Mouse (Mus musculus) olfactory bulb, adult 2 months (tissue): ENCODE data around the gene Gdf15. TPM values are rescaled to one million over a fixed set of nuclear protein-coding genes. Genes with fewer than 3 reads are reported as not detected.

Source experiments
- H3K27ac ChIP-seq: fragments of 200-500 bp; 2 replicates; pipeline ENCODE4 v1.5.1; 2012; ENCODE audit warnings: low read depth, low read length; ENCODE audit not compliant: insufficient read depth
- H3K4me1 ChIP-seq: fragments of 200-500 bp; 2 replicates; pipeline ENCODE4 v1.6.1; 2012; ENCODE audit warnings: low read length; ENCODE audit not compliant: control insufficient read depth, insufficient read depth
- H3K4me3 ChIP-seq: fragments of 200-500 bp; 2 replicates; pipeline ENCODE4 v1.5.1; 2012; ENCODE audit warnings: mild to moderate bottlenecking, low read depth, low read length, moderate library complexity; ENCODE audit not compliant: insufficient read depth
- CTCF ChIP-seq: fragments of 200-500 bp; IDR thresholded peaks from 2 replicates; pipeline ENCODE4 v1.5.1; 2012; ENCODE audit warnings: low read depth, mild to moderate bottlenecking, low read length, moderate library complexity; ENCODE audit not compliant: insufficient read depth
- POLR2A ChIP-seq: fragments of 200-500 bp; IDR thresholded peaks from 2 replicates; pipeline ENCODE4 v1.6.1; 2012; ENCODE audit warnings: mild to moderate bottlenecking, low read depth, low read length, moderate library complexity; ENCODE audit not compliant: insufficient read depth
- WGBS: fragments of 180-500 bp; shearing (Covaris S2); methylation state at CpG from one replicate; pipeline ENCODE4 v1.1.7; 2018; 5-methylcytosine and 5-hydroxymethylcytosine counted together
- polyA plus RNA-seq: library from polyadenylated mRNA; stranded (reverse); fragments of >200 nt; gene quantifications from 2 replicates; pipeline ENCODE4 v1.2.4, GENCODE M21; 2012; ENCODE audit warnings: low replicate concordance; ENCODE audit not compliant: missing spikeins, insufficient read depth, insufficient read length

The Gdf15 gene
- polyA plus RNA-seq, 1 experiment: not detected

DNA sequence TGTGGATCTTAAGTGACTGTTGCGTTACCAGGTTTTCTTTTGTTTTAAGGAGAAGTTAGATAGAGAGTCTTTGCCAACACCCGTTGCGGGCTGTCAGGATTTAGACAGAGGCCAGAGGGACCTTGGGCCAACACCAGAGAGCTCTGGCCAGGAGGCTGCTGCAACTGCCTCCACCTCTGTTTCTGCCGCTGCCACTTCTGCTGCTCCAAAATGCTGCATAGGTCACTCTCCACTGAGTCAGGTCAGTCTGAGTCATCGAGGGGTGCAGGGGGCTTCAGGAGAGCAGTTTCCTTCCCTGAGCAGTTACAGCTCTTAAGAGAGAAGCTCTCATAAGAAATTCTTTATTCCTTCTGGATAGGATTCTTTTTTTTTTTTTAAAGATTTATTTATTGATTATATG lies 5.2 kb downstream of the Gdf15 start:
- Histone ChIP-seq H3K4me1 (peaks cover 24% of the 10 kb centered on the region), H3K27ac (no peak overlapping the region), H3K4me3 (no peak overlapping the region)
- TF ChIP-seq POLR2A (no peak), CTCF (no peak)
- 75% methylated on average over 5 of the region's 5 CpGs for WGBS

DNA sequence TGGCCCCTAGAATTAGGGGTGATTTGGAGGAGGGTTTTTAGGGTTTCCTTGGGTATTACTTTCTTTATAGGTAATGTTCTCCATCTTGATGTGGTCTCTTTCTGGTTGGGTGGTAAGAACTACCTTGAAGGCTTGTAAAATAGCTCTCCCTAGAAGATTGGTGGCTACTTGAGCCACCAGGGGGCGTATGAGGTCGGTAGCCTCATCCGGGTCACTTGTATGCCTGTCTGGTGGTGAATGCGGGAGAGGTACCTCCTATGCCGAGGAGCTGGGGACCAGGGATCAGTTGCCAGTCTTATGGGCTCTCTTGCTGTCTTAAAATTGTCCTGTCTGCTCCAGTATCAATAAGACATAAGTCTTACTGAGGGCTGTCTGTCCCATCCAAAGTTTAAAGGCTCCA lies 7.2 kb downstream of the Gdf15 start:
- peaks cover 14% of the 10 kb centered on the region for H3K4me1 ChIP-seq
- TF ChIP-seq POLR2A (no peak), CTCF (no peak)
- 10% methylated on average over 5 of the region's 5 CpGs for WGBS
- H3K27ac ChIP-seq: no peak overlapping the region
- H3K4me3 ChIP-seq: no peak overlapping the region

GRCm38 (mm10) chr8:70622220-70622619 lies 10.0 kb downstream of the Gdf15 start:
- Histone ChIP-seq H3K27ac (no peak overlapping the region), H3K4me3 (no peak overlapping the region), H3K4me1 (peaks cover 3% of the 10 kb centered on the region; the same call in 1 of the 2 replicates)
- WGBS: 83% methylated on average over 3 of the region's 3 CpGs
- no peak for TF ChIP-seq CTCF
- TF ChIP-seq POLR2A: no peak

GRCm38 (mm10) chr8:70618888-70619334 lies 13.3 kb downstream of the Gdf15 start:
- no peak for TF ChIP-seq POLR2A
- no peak for TF ChIP-seq CTCF
- Histone ChIP-seq H3K4me3 (no peak overlapping the region), H3K4me1 (peaks cover 3% of the 10 kb centered on the region; the same call in 1 of the 2 replicates), H3K27ac (no peak overlapping the region)
- WGBS: 51% methylated on average over 9 of the region's 9 CpGs

GRCm38 (mm10) chr8:70617985-70618384 lies 14.3 kb downstream of the Gdf15 start:
- no peak overlapping the region for H3K27ac ChIP-seq
- WGBS: 85% methylated on average over 11 of the region's 11 CpGs
- TF ChIP-seq CTCF: no peak
- no peak for TF ChIP-seq POLR2A
- no peak overlapping the region for H3K4me3 ChIP-seq
- H3K4me1 ChIP-seq: peaks cover 3% of the 10 kb centered on the region; the same call in 1 of the 2 replicates

DNA sequence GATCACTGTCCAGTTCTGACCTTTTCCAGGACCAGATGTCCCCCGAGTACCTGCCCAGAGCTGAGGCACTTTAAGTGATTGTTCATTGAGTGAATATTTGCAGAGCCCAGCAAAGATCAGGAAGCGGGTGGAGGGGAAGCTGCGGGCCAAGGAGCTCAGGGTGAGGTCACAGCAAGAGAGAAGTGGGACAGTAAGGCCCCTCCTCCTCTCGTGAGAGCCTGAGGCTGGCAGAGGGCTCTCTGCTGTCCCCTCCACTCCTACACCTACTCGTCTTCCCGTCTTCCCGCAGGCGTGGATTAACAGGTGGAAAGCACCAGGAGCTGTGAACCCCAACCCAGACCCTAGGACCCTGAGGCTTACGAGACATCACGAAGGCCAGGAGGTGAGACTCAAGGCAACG lies 15.6 kb downstream of the Gdf15 start:
- peaks cover 4% of the 10 kb centered on the region for H3K4me1 ChIP-seq
- H3K27ac ChIP-seq: no peak overlapping the region
- WGBS: 73% methylated on average over 11 of the region's 11 CpGs
- TF ChIP-seq POLR2A: no peak
- TF ChIP-seq CTCF: no peak
- no peak overlapping the region for H3K4me3 ChIP-seq

- Histone ChIP-seq H3K27ac (no peak within 1 kb of the TSS), H3K4me1 (peaks cover 12% of the 10 kb centered on the region), H3K4me3 (no peak within 1 kb of the TSS)
- TF ChIP-seq POLR2A: no peak
- no peak for TF ChIP-seq CTCF
- WGBS: 96% methylated on average over 3 of the region's 3 CpGs
These were observed 16.4 kb downstream of the Gdf15 start, which contains the start of gene Lrrc25 for GRCm38 (mm10) chr8:70615894-70616293. Lrrc25 (plus strand) TSS chr8:70616155.

GRCm38 (mm10) chr8:70615281-70615680 lies 17.0 kb downstream of the Gdf15 start:
- no peak for TF ChIP-seq POLR2A
- no peak for TF ChIP-seq CTCF
- Histone ChIP-seq H3K27ac (no peak overlapping the region), H3K4me3 (no peak overlapping the region), H3K4me1 (peaks cover 14% of the 10 kb centered on the region)
- WGBS: 94% methylated on average over 8 of the region's 8 CpGs

DNA sequence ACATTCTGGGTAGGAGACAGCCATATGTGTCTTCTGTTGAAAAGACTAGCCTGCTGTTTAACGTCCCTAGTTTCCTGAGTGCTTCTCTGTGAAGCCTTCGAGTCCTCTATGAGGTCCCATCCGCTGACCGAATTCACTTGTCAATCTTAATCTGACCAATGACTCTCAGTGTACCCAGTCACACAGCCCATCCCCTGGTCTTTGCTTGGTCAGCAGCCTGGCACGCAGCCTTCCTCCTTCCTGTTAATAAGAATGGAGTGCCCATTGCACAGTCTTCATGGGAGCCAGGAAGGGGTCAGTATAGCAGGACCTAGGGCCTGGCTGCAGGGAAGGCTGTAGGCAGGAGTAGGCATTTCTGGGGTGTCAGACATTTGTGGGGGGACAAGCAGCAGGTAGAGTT lies 17.8 kb downstream of the Gdf15 start:
- peaks cover 21% of the 10 kb centered on the region for H3K4me1 ChIP-seq
- TF ChIP-seq CTCF (no peak), POLR2A (no peak)
- WGBS: 74% methylated on average over 5 of the region's 5 CpGs
- H3K4me3 ChIP-seq: no peak overlapping the region
- H3K27ac ChIP-seq: no peak overlapping the region

DNA sequence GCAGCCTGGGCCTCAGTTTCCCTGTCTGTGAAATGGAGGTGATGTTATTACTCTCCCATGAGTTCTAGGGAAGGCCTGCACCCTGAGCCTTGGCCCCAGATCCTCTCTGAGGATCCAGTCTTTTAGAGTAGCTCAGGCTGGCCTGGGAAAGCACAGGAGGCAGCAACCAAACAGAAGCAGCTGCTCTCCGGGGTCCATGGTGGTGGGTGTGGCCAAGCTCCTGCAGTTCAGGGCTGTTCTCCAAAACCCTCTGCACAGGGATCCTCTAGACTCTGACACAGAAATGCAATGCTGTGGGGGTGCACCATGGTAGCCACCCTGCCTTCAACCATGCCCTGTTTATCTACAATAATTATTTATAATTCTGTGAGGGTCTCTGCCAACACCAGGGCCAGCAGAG lies 18.5 kb downstream of the Gdf15 start:
- WGBS: 4% methylated on average over 1 of the region's 1 CpGs
- no peak overlapping the region for H3K27ac ChIP-seq
- no peak for TF ChIP-seq CTCF
- TF ChIP-seq POLR2A: no peak
- H3K4me1 ChIP-seq: peaks cover 29% of the 10 kb centered on the region
- no peak overlapping the region for H3K4me3 ChIP-seq
